Mouse (Mus musculus) midbrain, embryonic 10.5 days (tissue): ENCODE results near the gene Dlgap1. TPM values are rescaled to one million over a fixed set of nuclear protein-coding genes. Genes with fewer than 3 reads are reported as not detected.
A peak's percentile ranks its signal among the peaks of the same experiment; 100 is the strongest.

Experiments
- DNase-seq: peaks from one replicate; pipeline ENCODE4 v3.0.0-alpha.2; 2017; ENCODE audit warnings: low spot score
- H3K27ac ChIP-seq: fragments of 300-500 bp; sonication (generic); replicated peaks from 2 replicates; pipeline ENCODE4 v1.5.1; 2016; ENCODE audit warnings: mild to moderate bottlenecking
- H3K27me3 ChIP-seq: fragments of 300-500 bp; sonication (generic); 2 replicates; pipeline ENCODE4 v1.6.1; 2016; ENCODE audit warnings: low read depth, mild to moderate bottlenecking; ENCODE audit not compliant: poor library complexity, severe bottlenecking
- H3K36me3 ChIP-seq: fragments of 300-500 bp; sonication (generic); 2 replicates; pipeline ENCODE4 v1.6.1; 2016; ENCODE audit warnings: mild to moderate bottlenecking, moderate library complexity
- H3K4me1 ChIP-seq: fragments of 300-500 bp; sonication (generic); 2 replicates; pipeline ENCODE4 v1.6.1; 2016
- H3K4me3 ChIP-seq: fragments of 300-500 bp; sonication (generic); 2 replicates; pipeline ENCODE4 v1.5.1; 2016; ENCODE audit warnings: mild to moderate bottlenecking, moderate library complexity
- H3K9me3 ChIP-seq: fragments of 300-500 bp; sonication (generic); replicated peaks from 2 replicates; pipeline ENCODE4 v1.6.1; 2016; ENCODE audit warnings: mild to moderate bottlenecking
- WGBS: fragments of 180-500 bp; shearing (Covaris S2); methylation state at CpG from one replicate; pipeline ENCODE4 v1.1.7; 2016; 5-methylcytosine and 5-hydroxymethylcytosine counted together
- microRNA counts: library from miRNA; unstranded; fragments of <30 nt; microRNA quantifications from one replicate; lab custom pipeline; 2017
- microRNA-seq: library from miRNA; unstranded; fragments of <30 nt; microRNA quantifications from one replicate; pipeline ENCODE4, GENCODE M21; 2017
- polyA plus RNA-seq: library from polyadenylated mRNA; unstranded; fragments of >200 nt; fragmentation: Nextera tagmentation; extraction: Ambion mirVana; gene quantifications from 2 replicates; pipeline ENCODE4 v1.2.1, GENCODE M21; 2016

The Dlgap1 gene
- polyA plus RNA-seq, 1 experiment from 2014 or later, result 1.0 TPM

DNA sequence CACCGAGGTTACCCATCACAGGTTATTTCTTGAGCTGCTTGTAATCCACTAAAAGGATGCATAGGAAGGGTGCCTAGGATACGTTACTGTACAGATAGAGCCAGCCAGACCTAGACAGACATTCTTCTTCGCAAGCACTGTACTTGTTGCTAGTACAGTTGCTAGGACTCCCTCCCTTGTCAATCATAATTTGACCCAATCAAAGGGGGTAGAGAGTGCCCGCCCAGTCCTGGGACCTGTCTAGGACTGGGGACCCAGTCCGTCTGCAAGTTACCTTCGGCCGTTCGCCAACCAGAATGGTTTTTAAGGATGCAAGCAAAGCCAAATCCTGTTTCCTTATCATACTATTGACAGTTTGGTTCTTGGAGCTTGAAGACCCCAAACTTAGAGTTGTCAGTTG is 895.2 kb downstream of the Dlgap1 start:
- 95% methylated on average over 8 of the region's 8 CpGs for WGBS
- no peak for DNase-seq
- Histone ChIP-seq H3K27me3 (no peaks in the 10 kb centered on the region), H3K9me3 (no peaks in the 10 kb centered on the region; the same call in 1 of the 2 replicates), H3K4me3 (no peak overlapping the region), H3K27ac (no peak overlapping the region), H3K36me3 (peaks cover 15% of the 10 kb centered on the region), H3K4me1 (no peaks in the 10 kb centered on the region)

DNA sequence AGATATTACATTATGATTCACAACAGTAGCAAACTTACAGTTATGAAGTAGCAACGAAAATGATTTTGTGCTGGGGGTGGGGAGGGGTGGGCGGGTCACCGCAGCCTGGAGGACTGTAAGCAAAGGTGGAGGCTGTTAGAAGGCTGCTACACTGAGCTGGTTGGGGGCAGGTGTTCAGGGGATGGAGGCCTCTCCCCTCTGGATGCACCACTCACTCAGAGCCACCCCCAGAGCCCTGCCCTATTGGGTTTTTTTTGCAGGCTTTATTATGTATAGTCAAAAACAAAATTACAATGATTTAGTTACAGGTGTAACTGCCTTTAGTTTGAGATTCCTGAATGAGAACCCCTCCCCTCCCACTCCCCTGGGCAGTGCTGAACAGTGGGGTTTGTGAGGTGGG is 895.8 kb downstream of the Dlgap1 start:
- Histone ChIP-seq H3K36me3 (peaks cover 15% of the 10 kb centered on the region), H3K4me1 (peaks cover 1% of the 10 kb centered on the region; the same call in 1 of the 2 replicates), H3K27ac (no peak overlapping the region), H3K9me3 (no peaks in the 10 kb centered on the region; the same call in 1 of the 2 replicates), H3K27me3 (no peaks in the 10 kb centered on the region), H3K4me3 (no peak overlapping the region)
- DNase-seq, result no peak
- 89% methylated on average over 3 of the region's 3 CpGs for WGBS

DNA sequence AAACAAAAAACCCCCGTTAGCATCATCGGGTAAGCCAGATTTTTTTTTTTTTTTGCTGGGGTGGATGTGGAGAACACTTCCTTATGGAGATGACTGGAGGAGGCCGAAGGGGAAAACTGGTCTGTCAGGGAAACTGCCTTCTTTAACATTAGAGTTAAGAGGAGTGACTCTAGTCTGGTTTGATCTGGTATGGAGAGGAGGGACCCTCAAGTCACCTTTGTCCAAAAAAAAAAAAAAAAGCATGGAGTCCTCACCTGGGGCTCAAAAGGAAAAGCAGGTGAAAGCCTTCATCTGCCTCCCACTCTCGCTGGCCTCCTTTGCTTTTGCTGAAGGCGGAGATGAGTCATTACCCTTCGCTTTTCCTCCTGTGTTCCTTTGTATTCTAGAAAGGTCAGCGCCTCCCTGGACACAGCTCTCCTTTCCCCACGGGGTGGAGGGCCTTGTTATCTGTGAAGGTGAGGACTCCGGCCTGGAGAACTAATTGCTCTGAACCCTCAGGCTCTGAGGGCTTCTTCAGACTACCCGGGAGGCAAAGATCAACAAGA is 896.3 kb downstream of the Dlgap1 start:
- H3K27me3 ChIP-seq, result no peaks in the 10 kb centered on the region
- no peak overlapping the region for H3K4me3 ChIP-seq
- peaks cover 15% of the 10 kb centered on the region for H3K36me3 ChIP-seq
- no peaks in the 10 kb centered on the region; the same call in 1 of the 2 replicates for H3K9me3 ChIP-seq
- H3K4me1 ChIP-seq, result peaks cover 6% of the 10 kb centered on the region; the same call in 1 of the 2 replicates
- WGBS, result 87% methylated on average over 10 of the region's 10 CpGs
- no peak overlapping the region for H3K27ac ChIP-seq
- no peak for DNase-seq

DNA sequence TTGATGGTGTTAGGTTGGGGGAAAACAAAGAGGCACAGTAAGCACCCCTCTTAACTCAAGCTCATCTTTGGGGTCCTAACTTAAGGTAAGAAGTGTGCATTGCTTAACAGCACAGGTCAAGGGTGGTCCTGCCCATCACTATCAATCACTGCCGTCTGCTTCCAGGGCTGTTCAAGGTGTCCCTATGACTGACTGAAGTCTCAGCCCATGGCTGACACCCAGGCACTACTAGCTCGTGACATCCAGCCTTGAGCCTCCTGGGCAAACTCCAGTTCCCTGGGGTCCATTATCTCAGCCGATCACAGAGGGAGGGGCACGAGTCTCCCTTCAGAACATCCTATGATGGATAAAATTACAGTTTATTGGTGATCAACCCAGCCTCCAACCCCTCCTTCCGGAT is 897.2 kb downstream of the Dlgap1 start:
- DNase-seq, result no peak
- peaks cover 6% of the 10 kb centered on the region; the same call in 1 of the 2 replicates for H3K4me1 ChIP-seq
- H3K27me3 ChIP-seq, result no peaks in the 10 kb centered on the region
- 91% methylated on average over 5 of the region's 5 CpGs for WGBS
- no peak overlapping the region for H3K27ac ChIP-seq
- no peaks in the 10 kb centered on the region; the same call in 1 of the 2 replicates for H3K9me3 ChIP-seq
- H3K4me3 ChIP-seq, result no peak overlapping the region
- peaks cover 15% of the 10 kb centered on the region for H3K36me3 ChIP-seq

DNA sequence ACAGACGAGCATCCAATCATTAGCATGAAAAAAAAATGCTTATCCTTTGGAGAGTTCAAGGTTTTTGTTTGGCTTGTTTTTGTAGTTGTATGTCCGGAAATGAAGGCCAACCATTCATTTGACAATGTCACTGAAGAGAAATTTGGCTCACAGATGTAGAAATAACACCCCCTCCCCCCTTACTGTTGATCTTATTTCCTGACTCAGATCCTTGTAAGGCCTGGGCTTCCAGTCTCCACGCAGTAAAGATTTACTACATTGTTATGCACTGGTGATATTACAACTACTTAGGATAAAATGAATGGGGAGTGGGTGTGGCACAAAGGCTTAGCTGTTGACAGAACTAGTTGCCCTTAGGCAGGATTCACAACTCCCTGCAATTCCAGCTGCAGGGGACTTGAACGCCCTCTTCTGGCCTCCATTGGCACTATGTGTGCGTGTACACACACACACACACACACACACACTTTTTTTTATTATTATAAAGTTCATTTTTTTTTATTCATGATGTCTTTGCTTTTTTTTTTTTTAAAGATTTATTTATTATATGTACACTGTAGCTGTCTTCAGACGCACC is 897.8 kb downstream of the Dlgap1 start:
- H3K4me3 ChIP-seq, result no peak overlapping the region
- 89% methylated on average over 6 of the region's 6 CpGs for WGBS

DNA sequence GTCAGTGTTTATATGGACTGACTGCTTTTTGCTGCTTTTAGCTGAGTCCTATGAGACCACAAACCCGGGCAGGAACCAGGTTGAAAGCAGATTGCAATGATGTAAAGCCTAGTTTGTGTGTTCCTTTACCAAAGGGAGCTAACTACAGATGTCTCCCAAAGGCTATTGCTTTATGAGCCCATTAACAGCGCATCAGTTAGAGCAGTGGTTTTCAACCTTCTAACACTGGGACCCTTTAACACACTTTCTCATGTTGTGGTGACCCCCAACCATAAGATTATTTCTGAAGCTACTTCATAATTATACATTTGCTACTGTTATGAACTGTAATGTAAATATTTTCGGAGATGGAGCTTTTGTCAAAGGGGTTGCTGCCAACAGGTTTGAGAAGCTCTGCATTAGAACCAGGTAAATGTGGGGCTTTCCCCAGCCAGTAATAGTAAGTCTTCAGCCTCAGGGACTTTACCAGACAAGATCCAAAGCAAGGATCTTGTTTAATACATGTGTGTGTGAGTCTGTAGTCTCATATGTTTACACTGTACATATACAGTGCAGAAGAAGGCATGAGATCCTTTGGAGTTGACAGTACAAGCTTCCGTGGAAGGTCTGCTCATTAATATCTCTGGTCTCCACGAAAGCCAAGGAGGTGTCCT is 899.8 kb downstream of the Dlgap1 start:
- H3K27me3 ChIP-seq, result no peaks in the 10 kb centered on the region
- no peak for DNase-seq
- H3K4me1 ChIP-seq, result peaks cover 31% of the 10 kb centered on the region
- H3K27ac ChIP-seq, result 0 out of 2 replicates have a peak overlapping the region, but pooled peaks have one; percentile 17
- no peaks in the 10 kb centered on the region for H3K9me3 ChIP-seq
- H3K36me3 ChIP-seq, result peaks cover 6% of the 10 kb centered on the region
- no peak overlapping the region for H3K4me3 ChIP-seq
- WGBS, result 91% methylated on average over 5 of the region's 5 CpGs

More for the DNA sequence above, 897.8 kb downstream of the Dlgap1 start:
- no peak overlapping the region for H3K27ac ChIP-seq
- no peak for DNase-seq
- peaks cover 11% of the 10 kb centered on the region for H3K4me1 ChIP-seq
- peaks cover 15% of the 10 kb centered on the region for H3K36me3 ChIP-seq
- no peaks in the 10 kb centered on the region for H3K27me3 ChIP-seq
- H3K9me3 ChIP-seq, result no peaks in the 10 kb centered on the region; the same call in 1 of the 2 replicates

DNA sequence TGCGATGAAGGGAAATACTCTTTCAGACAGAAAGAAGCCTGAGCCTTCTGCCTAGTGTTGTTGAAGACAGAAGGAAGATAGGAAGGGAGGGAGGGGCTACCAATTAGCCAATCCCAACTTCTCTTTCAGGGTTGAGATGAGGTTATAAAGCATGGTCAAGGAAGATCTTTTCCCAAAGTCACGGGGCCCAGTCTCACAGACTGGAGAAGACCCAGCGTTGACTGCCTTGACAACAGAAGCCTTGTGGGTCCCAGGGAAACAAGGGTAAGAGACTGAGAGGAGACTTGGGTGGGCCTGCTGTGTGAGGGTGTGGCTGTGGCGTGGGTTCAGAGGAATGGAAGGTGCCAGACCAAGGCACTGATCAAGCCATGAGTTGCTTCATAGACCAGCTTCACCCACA is 901.7 kb downstream of the Dlgap1 start:
- H3K4me3 ChIP-seq, result no peak overlapping the region
- peak overlapping the region; percentile 65 for H3K27ac ChIP-seq
- peaks cover 35% of the 10 kb centered on the region for H3K4me1 ChIP-seq
- H3K9me3 ChIP-seq, result no peaks in the 10 kb centered on the region
- WGBS, result 92% methylated on average over 4 of the region's 4 CpGs
- H3K36me3 ChIP-seq, result no peaks in the 10 kb centered on the region
- no peaks in the 10 kb centered on the region for H3K27me3 ChIP-seq
- no peak for DNase-seq

MicroRNAs within 50 kb of the gene (microRNA counts, 519-probe panel; counts per million panel counts)
- not detected for microRNA mmu-miR-1195 (lab: Ali Mortazavi, UCI)

Small RNA genes lying within 50 kb of the gene (microRNA-seq; reads per million reads assigned to microRNA genes)
- gene Mir1195, result not detected
